Mouse (Mus musculus): ENCODE data around the gene Orai2. TPM values are rescaled to one million over a fixed set of nuclear protein-coding genes. Genes with fewer than 3 reads are reported as not detected.
A peak's percentile ranks its signal among the peaks of the same experiment; 100 is the strongest.
"Not testable (repeated sequence)": the region's sequence is repeated elsewhere in the genome, so short reads cannot be mapped to it uniquely, and the experiment has no call there.

Orai2 gene
- polyA plus RNA-seq, 2 experiments from 2014 or later, result 42.9 to 80.7 TPM

DNA sequence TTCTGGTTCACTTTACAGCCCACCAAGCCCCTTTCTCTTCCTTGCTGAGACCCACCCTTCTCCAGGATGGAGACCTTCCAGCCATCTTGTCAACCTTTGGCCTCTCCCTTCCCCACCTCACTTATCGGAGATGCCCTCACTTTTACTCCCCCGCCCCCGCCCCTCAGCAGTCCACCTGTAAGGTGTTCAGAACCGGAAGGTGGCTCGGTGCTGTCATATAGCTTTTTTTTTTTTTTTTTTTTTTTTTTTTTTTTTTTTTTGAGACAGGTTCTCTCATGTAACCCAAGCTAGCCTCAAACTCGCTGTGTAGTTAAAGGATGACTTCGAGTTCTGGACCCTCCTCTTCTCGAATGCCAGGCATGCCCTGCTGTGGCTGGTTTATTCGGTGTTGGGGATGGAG, 2.4 kb upstream of the Orai2 start:
- no peak for ATAC-seq

- peak; percentile 52 for ATAC-seq
These were observed 1.1 kb upstream of the Orai2 start for GRCm38 (mm10) chr5:136171363-136172341.

GRCm38 (mm10) chr5:136169626-136170511, 644 bp downstream of the Orai2 start:
- peak; percentile 35 for ATAC-seq

DNA sequence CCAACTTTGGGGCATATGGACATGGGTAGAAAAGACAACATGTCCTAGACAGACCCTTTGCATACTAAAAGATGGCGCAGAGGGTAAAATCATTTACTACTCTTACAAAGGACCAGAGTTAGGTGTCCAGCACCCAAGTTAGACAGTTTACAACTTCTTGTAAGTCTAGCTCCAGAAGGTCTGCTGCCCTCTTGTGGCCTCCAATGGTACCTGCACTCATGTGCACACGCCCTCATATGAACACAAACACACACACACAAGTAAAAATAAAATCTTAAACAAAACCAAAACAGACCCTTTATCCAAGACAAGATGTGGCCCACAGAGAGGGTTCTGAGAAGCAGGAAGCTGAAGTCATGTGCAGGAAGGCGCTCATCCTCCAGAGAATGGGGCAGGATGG, 2.4 kb downstream of the Orai2 start:
- ATAC-seq, result no peak

GRCm38 (mm10) chr5:136167296-136167695, 3.2 kb downstream of the Orai2 start:
- no peak for ATAC-seq

GRCm38 (mm10) chr5:136165246-136165645, 5.3 kb downstream of the Orai2 start:
- no peak for ATAC-seq

- ATAC-seq, result no peak
These were observed 6.6 kb downstream of the Orai2 start for GRCm38 (mm10) chr5:136163807-136164474.

DNA sequence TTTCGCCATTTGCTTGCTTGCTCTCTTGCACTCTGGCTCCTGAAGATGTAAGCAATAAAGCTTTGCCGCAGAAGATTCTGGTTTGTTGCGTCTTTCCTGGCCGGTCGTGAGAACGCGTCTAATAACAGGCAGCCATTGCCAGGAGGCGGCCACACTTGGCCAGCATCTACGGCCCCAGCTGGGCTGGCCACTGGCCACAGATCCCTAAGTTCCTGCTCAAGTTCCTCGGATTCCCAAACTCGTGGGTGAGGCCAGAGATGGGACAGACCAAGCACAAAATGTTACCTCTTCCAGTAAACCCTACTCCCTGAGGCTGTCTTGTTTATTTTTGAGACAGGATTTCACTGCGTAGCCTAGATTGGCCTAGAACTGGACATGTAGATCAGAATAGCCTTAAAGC, 10.4 kb downstream of the Orai2 start:
- ATAC-seq, result not testable (repeated sequence)

DNA sequence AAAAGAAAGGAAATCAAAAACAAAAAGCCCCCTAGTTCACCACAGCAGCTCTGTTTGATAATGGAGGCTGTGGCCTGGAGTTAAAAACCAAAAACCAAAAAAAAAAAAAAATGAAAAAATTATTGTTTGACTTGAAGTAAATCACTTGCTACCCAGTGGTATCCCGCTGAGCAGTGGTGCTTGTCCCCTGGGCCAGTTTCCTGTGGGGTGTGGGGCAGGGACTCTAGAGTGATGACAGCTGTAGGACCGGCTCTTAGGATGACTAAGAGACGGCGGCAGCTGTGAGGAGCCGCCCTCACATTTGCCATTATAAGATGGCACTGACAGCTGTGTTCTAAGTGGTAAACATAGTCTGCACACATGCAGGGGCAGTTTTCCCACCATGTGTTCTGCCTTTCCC, 15.1 kb downstream of the Orai2 start:
- peak; percentile 63 for ATAC-seq

- no peak for ATAC-seq
These were observed 18.1 kb downstream of the Orai2 start for GRCm38 (mm10) chr5:136152365-136152764.

DNA sequence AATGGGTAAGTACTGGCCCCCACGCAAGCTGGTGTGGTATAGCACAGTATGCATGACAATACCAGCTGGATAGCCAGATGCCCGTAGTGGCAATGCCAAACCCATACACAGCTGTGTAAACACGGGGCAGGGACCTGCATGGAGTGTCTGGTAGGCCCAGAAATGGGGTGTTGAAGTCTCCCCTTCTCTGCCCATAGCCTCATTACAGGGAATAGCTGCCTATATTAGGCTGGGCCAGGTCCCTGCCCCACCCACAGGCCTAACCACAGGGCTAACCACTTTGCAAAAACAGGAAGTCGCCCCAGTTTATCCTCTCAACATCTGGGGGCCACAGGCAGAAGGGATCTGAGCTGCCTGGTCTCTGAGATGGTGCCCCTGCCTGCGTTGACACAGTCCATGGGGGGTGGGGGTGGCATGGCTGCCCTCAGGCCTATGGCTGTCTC, 21.4 kb downstream of the Orai2 start:
- ATAC-seq, result peak; percentile 75

- ATAC-seq, result no peak
These were observed 22.8 kb downstream of the Orai2 start for GRCm38 (mm10) chr5:136147704-136148103.

DNA sequence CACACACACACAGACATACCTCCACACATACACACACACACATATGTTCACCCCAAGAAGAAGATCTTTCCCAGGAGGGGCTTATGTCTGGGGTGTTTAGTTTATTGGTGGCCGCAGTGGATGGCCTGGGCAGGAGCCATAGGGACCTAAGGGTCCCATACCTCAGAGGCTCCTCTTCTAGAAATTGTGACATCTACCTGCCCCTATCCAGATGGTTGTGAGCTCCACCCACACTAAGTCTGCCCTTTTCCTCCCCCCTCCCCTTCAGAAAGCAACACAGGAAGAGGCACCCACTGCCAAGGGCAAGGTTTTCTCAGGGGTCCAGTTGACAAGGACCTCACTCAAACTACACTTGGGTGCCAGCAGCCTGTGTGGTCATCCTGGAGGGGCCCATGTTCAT, 23.6 kb downstream of the Orai2 start:
- peak; percentile 73 for ATAC-seq

DNA sequence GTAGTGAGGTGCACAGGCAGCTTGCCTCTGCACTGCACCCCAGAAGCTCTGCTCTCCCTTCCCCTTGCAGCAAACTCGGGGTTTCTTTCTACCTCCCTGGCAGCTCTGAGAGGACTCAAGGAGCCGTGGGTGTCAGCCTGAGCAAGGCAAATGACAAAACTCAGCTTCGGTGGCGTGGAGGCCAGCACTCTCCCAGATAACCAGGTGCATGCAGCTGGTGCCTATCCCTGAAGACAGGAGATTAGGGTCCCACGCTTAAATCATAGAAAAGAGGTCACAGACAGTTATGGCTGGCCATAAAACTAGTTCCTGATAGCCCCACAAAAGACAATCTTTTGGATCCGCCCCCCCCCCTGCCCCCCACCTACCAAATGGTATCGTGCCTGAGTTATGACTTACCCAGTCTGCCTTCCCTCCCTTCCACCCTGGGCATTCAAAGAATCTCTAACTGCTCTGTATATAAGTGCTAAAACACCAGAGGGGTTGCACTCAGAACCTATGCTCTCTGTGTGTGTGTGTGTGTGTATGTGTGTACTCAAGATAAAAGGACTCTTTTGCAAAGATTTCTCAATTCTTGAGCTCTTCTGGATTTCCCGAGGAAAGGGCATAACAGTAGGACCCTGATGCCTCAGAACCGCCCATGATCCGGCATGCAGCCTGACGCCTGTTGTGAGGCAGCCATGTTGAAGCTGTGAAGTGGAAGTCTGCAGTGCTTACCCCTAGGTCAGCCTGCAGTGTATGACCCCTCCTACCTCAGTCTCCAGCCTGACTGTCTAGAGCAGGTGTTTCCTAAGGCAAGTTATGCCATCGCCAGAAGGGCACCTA, 25.7 kb downstream of the Orai2 start:
- no peak for ATAC-seq

DNA sequence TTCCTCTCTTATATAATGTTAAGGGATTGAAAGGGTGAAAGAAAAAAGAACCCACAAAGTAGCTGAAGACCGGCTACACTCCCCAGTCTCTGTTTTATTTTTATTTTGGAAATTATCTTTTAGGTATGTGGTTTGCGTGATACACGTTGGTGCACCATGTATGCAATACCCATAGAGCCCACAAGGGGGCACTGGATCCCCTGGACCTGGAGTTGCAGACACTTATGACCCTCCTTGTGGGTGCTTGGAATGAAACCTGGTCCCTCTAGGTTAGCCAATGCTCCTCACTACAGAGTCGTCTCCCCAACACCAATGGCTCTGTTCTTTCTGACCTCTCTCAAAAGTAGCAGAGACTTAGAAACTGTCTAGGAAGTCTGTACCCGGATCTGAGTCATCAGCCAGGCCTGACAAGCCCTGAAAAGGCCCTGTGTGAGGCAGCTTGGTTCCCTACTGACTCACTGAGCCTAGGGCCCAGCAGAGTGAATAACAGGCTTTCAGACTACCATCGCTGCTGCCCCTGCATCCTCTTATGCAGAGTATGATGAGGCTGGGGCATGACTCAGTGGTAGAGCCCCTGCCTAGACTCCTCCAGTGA, 27.3 kb downstream of the Orai2 start:
- no peak for ATAC-seq

- ATAC-seq, result no peak
These were observed 27.8 kb downstream of the Orai2 start for GRCm38 (mm10) chr5:136142746-136143145.

DNA sequence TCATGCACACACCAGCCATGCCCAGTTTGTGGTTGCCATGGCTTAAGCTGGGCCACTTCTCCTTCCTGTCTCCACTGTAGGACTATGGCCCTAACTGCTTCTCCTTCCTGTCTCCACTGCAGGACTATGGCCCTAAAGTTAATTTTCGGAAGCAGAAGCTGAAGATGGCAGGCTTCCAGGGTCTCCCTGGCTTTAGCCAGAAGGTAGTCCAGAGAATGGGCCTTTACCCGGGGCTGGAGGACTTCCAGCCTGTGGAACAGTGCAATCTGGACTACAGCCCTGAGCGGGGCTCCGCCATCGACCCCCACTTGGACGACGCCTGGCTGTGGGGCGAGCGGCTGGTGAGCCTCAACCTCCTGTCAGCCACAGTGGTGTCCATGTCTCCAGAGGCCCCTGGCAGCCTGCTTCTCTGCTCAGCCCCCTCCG, 30.4 kb downstream of the Orai2 start:
- ATAC-seq, result no peak

GRCm38 (mm10) chr5:136139393-136139792, 31.1 kb downstream of the Orai2 start:
- no peak for ATAC-seq

- ATAC-seq, result no peak
These were observed 32.7 kb downstream of the Orai2 start for GRCm38 (mm10) chr5:136137658-136138274.

DNA sequence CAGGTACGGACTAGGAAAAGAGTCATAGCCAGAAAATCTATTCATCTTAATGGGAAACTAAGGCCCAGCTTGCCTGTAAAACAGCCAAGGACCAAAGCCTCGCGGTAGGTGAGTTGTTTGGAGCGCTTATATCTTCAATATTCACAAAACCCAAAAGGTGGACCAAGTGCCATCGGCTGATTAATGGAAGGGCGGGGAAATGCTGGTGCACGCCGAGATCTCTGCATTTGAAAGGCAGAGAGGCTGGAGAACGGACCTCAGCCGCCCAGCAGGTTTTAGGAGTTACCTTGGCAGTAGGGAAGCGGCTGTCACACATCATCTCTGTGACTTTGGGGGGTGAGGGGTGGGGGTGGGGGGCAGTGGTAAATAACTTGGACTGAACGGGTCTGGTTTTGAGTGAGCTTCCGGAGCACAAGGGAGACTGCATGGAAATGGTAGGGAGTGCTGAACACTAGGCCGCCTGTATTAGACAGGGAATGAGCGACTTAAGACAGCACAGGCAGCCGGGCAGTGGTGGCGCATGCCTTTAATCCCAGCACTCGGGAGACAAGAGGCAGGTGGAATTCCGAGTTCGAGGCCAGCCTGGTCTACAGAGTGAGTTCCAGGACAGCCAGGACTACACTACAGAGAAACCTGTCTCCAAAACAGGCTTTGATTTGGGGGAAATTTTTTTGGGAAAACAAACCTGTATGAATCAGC, 34.1 kb downstream of the Orai2 start:
- ATAC-seq, result no peak

Measured in CD4-positive, CD25-positive, alpha-beta regulatory T cell, adult 4 months (primary cell).